Mouse (Mus musculus) hematopoietic stem cell, adult 5-6 weeks (primary cell): ENCODE data around the gene Ifna6. TPM values are rescaled to one million over a fixed set of nuclear protein-coding genes. Genes with fewer than 3 reads are reported as not detected.

Source experiments
- total RNA-seq: library from RNA; stranded (forward); fragments of 172-1452, 232-1000 nt; gene quantifications from 2 replicates; pipeline ENCODE4 v1.2.3, GENCODE M21; 2017

The Ifna6 gene
- total RNA-seq, 1 experiment from 2014 or later, result not detected

Other genes starting within 250 kb of the Ifna6 start
- not detected in 2 replicates for gene Ifna9, start 235.0 kb upstream of the Ifna6 start, total RNA-seq
- gene Ifna12, start 224.0 kb upstream of the Ifna6 start, total RNA-seq, result not detected in 2 replicates
- gene C87499, start 193.0 kb upstream of the Ifna6 start, total RNA-seq, result not detected in 2 replicates
- gene Ifna13, start 183.0 kb upstream of the Ifna6 start, total RNA-seq, result not detected in 2 replicates
- gene Ifna16, start 150.5 kb upstream of the Ifna6 start, total RNA-seq, result not detected in 2 replicates
- gene Ifna2, start 143.5 kb upstream of the Ifna6 start, total RNA-seq, result not detected in 2 replicates
- not detected in 2 replicates for gene Ifnab, start 136.1 kb upstream of the Ifna6 start, total RNA-seq
- 2.2 TPM in 1 of 2 replicates, not detected in the other for gene Gm26566, start 105.6 kb upstream of the Ifna6 start, total RNA-seq
- 101 and 115 TPM in 2 replicates for gene Klhl9, start 105.0 kb upstream of the Ifna6 start, total RNA-seq
- not detected in 2 replicates for gene Gm13271, start 72.5 kb upstream of the Ifna6 start, total RNA-seq
- gene Gm13283, start 67.3 kb upstream of the Ifna6 start, total RNA-seq, result not detected in 2 replicates
- gene Gm13290, start 53.6 kb upstream of the Ifna6 start, total RNA-seq, result not detected in 2 replicates
- gene Gm13289, start 50.5 kb upstream of the Ifna6 start, total RNA-seq, result not detected in 2 replicates
- gene Gm13272, start 47.6 kb upstream of the Ifna6 start, total RNA-seq, result not detected in 2 replicates
- gene Ifnz, start 45.3 kb upstream of the Ifna6 start, total RNA-seq, result 0.55 TPM in 1 of 2 replicates, not detected in the other
- not detected in 2 replicates for gene Gm13276, start 41.7 kb upstream of the Ifna6 start, total RNA-seq
- gene Gm13277, start 38.8 kb upstream of the Ifna6 start, total RNA-seq, result not detected in 2 replicates
- not detected in 2 replicates for gene Gm13278, start 35.9 kb upstream of the Ifna6 start, total RNA-seq
- not detected in 2 replicates for gene Gm13275, start 32.9 kb upstream of the Ifna6 start, total RNA-seq
- gene Gm13279, start 30.0 kb upstream of the Ifna6 start, total RNA-seq, result not detected in 2 replicates
- gene Gm13285, start 27.8 kb upstream of the Ifna6 start, total RNA-seq, result 0.89 TPM in 1 of 2 replicates, not detected in the other
- gene Gm13287, start 24.2 kb upstream of the Ifna6 start, total RNA-seq, result not detected in 2 replicates
- gene Gm13288, start 21.9 kb upstream of the Ifna6 start, total RNA-seq, result not detected in 2 replicates
- not detected in 2 replicates for gene Ifna7, start 11.2 kb upstream of the Ifna6 start, total RNA-seq
- gene Ifna11, start 7.5 kb upstream of the Ifna6 start, total RNA-seq, result not detected in 2 replicates
- gene Ifna5, start 8.1 kb downstream of the Ifna6 start, total RNA-seq, result not detected in 2 replicates
- gene Ifna4, start 14.4 kb downstream of the Ifna6 start, total RNA-seq, result not detected in 2 replicates
- not detected in 2 replicates for gene Ifna1, start 22.7 kb downstream of the Ifna6 start, total RNA-seq
- gene Ifne, start 52.8 kb downstream of the Ifna6 start, total RNA-seq, result not detected in 2 replicates